Mouse (Mus musculus) neutrophil, adult 5-6 weeks (primary cell): Measurements from ENCODE around the gene Mpzl1. TPM values are rescaled to one million over a fixed set of nuclear protein-coding genes. Genes with fewer than 3 reads are reported as not detected.

Experiments used
- ATAC-seq: fragments of 151-379, 151-347 bp; 2 replicates; pipeline ENCODE4 v1.8.0; 2017; ENCODE audit warnings: mild to moderate bottlenecking, moderate TSS enrichment; ENCODE audit not compliant: insufficient number of reproducible peaks, poor library complexity, low FRiP score, severe bottlenecking; ENCODE audit errors: extremely low read depth
- total RNA-seq: library from RNA; stranded (forward); fragments of 200-1000 nt; gene quantifications from 2 replicates; pipeline ENCODE4 v1.2.3, GENCODE M21; 2017

Mpzl1 gene
- total RNA-seq, 1 experiment from 2014 or later = not detected

GRCm38 (mm10) chr1:165590760-165591159 lies 43.6 kb downstream of the Mpzl1 start:
- no peak for ATAC-seq

- peak; percentile 65 for ATAC-seq
Observed at GRCm38 (mm10) chr1:165589280-165590048, 44.9 kb downstream of the Mpzl1 start.

- no peak for ATAC-seq
Observed at GRCm38 (mm10) chr1:165587845-165588244, 46.5 kb downstream of the Mpzl1 start.

- ATAC-seq = no peak
Observed at GRCm38 (mm10) chr1:165586366-165586765, 48.0 kb downstream of the Mpzl1 start.

- no peak for ATAC-seq
Observed at GRCm38 (mm10) chr1:165585389-165586104, 48.8 kb downstream of the Mpzl1 start.

- peak; percentile 94 for ATAC-seq
Observed at GRCm38 (mm10) chr1:165583529-165584184, 50.7 kb downstream of the Mpzl1 start.

GRCm38 (mm10) chr1:165581255-165581654 lies 53.1 kb downstream of the Mpzl1 start:
- no peak for ATAC-seq

GRCm38 (mm10) chr1:165579332-165579731 lies 55.0 kb downstream of the Mpzl1 start:
- ATAC-seq = no peak

- no peak for ATAC-seq
Observed at GRCm38 (mm10) chr1:165576459-165577112, 57.8 kb downstream of the Mpzl1 start.

- no peak for ATAC-seq
Observed at GRCm38 (mm10) chr1:165576005-165576404, 58.3 kb downstream of the Mpzl1 start.

GRCm38 (mm10) chr1:165567466-165567865 lies 66.9 kb downstream of the Mpzl1 start:
- no peak for ATAC-seq

- ATAC-seq = no peak
Observed at GRCm38 (mm10) chr1:165565283-165565682, 69.1 kb downstream of the Mpzl1 start.

- ATAC-seq = no peak
Observed at GRCm38 (mm10) chr1:165559073-165559472, 75.3 kb downstream of the Mpzl1 start.

- no peak for ATAC-seq
Observed at GRCm38 (mm10) chr1:165556711-165557110, 77.6 kb downstream of the Mpzl1 start.

Other genes starting within 250 kb of the Mpzl1 start
- gene Dcaf6, start 174.1 kb downstream of the Mpzl1 start, total RNA-seq = 22.0 and 34.5 TPM in 2 replicates
- gene Mpc2, start 173.9 kb downstream of the Mpzl1 start, total RNA-seq = 70.9 and 79.2 TPM in 2 replicates
- gene Adcy10, start 149.4 kb downstream of the Mpzl1 start, total RNA-seq = 0.23 TPM in 1 of 2 replicates, not detected in the other
- gene Rcsd1, start 75.2 kb upstream of the Mpzl1 start, total RNA-seq = 371 and 393 TPM in 2 replicates
- 78.8 and 92.3 TPM in 2 replicates for gene Creg1, start 129.2 kb upstream of the Mpzl1 start, total RNA-seq
- gene Cd247, start 154.1 kb upstream of the Mpzl1 start, total RNA-seq = 27.7 and 29.8 TPM in 2 replicates